In genomic region chr11:100848080-100848479, GRCm38 (mm10) we compare ENCODE assay signal across 10 mouse cellular contexts. TPM values are rescaled to one million over a fixed set of nuclear protein-coding genes. Genes with fewer than 3 reads are reported as not detected.
DNase-seq lines count a peak whose midpoint lies in the region; ATAC-seq lines count a peak whose summit lies in the region.
"Had no signal": no experiment of that assay in that cellular context is flagged by ENCODE, and none has a peak within 500 bp of the region (broad histone marks: within the 10 kb centered on the region; RNA-seq: fewer than 3 reads in every experiment).

No protein-coding gene starts in this region.

- no peak for ATAC-seq in heart, embryonic 12.5 days (ENCODE audit: insufficient number of reproducible peaks, low FRiP score)
- ATAC-seq in lung, embryonic 16.5 days (ENCODE audit: low read depth): no peak
- ATAC-seq in activated CD4-positive, CD25-positive, alpha-beta regulatory T cell, adult 4 months: peak; percentile 55
- ATAC-seq in megakaryocyte, adult 5-6 weeks (ENCODE audit: poor library complexity, severe bottlenecking): peak; percentile 68
- no peak for ATAC-seq in erythroblast, adult 5-6 weeks (replicated peaks; ENCODE audit: low FRiP score, poor library complexity, severe bottlenecking)

- WGBS in heart, embryonic 12.5 days: 53% methylated on average over 4 of the region's 4 CpGs
- 27% methylated on average over 4 of the region's 4 CpGs for WGBS in lung, embryonic 16.5 days

- peaks cover 7% of the 10 kb centered on the region; the same call in 1 of the 2 replicates for H3K27me3 ChIP-seq in heart, embryonic 12.5 days (replicated peaks)
- peaks cover 3% of the 10 kb centered on the region for H3K27me3 ChIP-seq in lung, embryonic 16.5 days (ENCODE audit: control insufficient read depth, insufficient read depth, low read depth, low read length)

- DNase-seq in heart, adult 18-20 months: no peak
- DNase-seq in lung, postnatal 14 days: no peak
- DNase-seq in cerebellum, adult 9-11 months: no peak
- DNase-seq: cerebellum, postnatal 36 days had no signal

- no peaks in the 10 kb centered on the region for H3K9me3 ChIP-seq in heart, embryonic 12.5 days (replicated peaks)
- no peaks in the 10 kb centered on the region for H3K9me3 ChIP-seq in lung, embryonic 16.5 days (ENCODE audit: control insufficient read depth, low read length)

- H3K4me1 ChIP-seq in heart, embryonic 12.5 days (replicated peaks): peaks cover 34% of the 10 kb centered on the region
- peaks cover 24% of the 10 kb centered on the region for H3K4me1 ChIP-seq in lung, embryonic 16.5 days (replicated peaks; ENCODE audit: control insufficient read depth, insufficient read depth, low read length)

- H3K4me2 ChIP-seq in heart, embryonic 12.5 days: peak overlapping the region; percentile 77
- peak overlapping the region; percentile 85 for H3K4me2 ChIP-seq in lung, embryonic 16.5 days (ENCODE audit: low read depth, low read length)

- no peak overlapping the region for H3K27ac ChIP-seq in heart, embryonic 12.5 days (ENCODE audit: poor library complexity, severe bottlenecking)
- no peak overlapping the region for H3K27ac ChIP-seq in lung, embryonic 16.5 days (ENCODE audit: low read length)

- H3K9ac ChIP-seq in heart, embryonic 12.5 days: no peak overlapping the region
- H3K9ac ChIP-seq in lung, embryonic 16.5 days (ENCODE audit: low read length): no peak overlapping the region

- no peaks in the 10 kb centered on the region for H3K36me3 ChIP-seq in heart, embryonic 12.5 days
- H3K36me3 ChIP-seq in lung, embryonic 16.5 days (ENCODE audit: control insufficient read depth, insufficient read depth, low read length): no peaks in the 10 kb centered on the region

- peak overlapping the region; percentile 98; the same call in 1 of the 2 replicates for H3K4me3 ChIP-seq in heart, embryonic 12.5 days
- no peak overlapping the region; the same call in 1 of the 2 replicates for H3K4me3 ChIP-seq in lung, embryonic 16.5 days (ENCODE audit: low read length)
- H3K4me3 ChIP-seq: myocyte had no signal

RNA-seq across cellular contexts. Expression of gene Stat5b, which starts 2.4 kb away (rescaled TPM):
- polyA plus RNA-seq in heart, embryonic 12.5 days (2016; fragmentation: Nextera tagmentation; extraction: Ambion mirVana): 35.0 and 35.3 TPM in 2 replicates
- 10 to 100 TPM; 55.0 to 60.1 TPM for total RNA-seq in heart, adult 18-20 months (2021)
- polyA plus RNA-seq in lung, embryonic 16.5 days (2015; fragmentation: Nextera tagmentation; extraction: Ambion mirVana): 27.2 and 28.4 TPM in 2 replicates
- 10 to 100 TPM; 27.8 to 37.2 TPM for polyA plus RNA-seq in activated CD4-positive, CD25-positive, alpha-beta regulatory T cell, adult 4 months (2017; shearing (Covaris generic))
- total RNA-seq in megakaryocyte, adult 5-6 weeks (2015): 40.9 and 47.6 TPM in 2 replicates
- total RNA-seq in megakaryocyte, adult 5-6 weeks (2017): 50.6 and 53.2 TPM in 2 replicates
- total RNA-seq in erythroblast, adult 5-6 weeks (2015; ENCODE audit: low replicate concordance): 6.9 and 14.8 TPM in 2 replicates
- total RNA-seq in erythroblast, adult 5-6 weeks (2017; ENCODE audit: low replicate concordance): 6.7 and 10.3 TPM in 2 replicates

RNA-seq across cellular contexts. Expression of gene Stat5a, which starts 11.1 kb away (rescaled TPM):
- polyA plus RNA-seq in heart, embryonic 12.5 days (2016; fragmentation: Nextera tagmentation; extraction: Ambion mirVana): 6.6 and 8.3 TPM in 2 replicates
- 10 to 100 TPM; 17.2 to 23.0 TPM for total RNA-seq in heart, adult 18-20 months (2021)
- polyA plus RNA-seq in lung, embryonic 16.5 days (2015; fragmentation: Nextera tagmentation; extraction: Ambion mirVana): 11.0 and 11.3 TPM in 2 replicates
- 10 to 100 TPM; 23.8 to 37.0 TPM for polyA plus RNA-seq in activated CD4-positive, CD25-positive, alpha-beta regulatory T cell, adult 4 months (2017; shearing (Covaris generic))
- 20.0 and 22.5 TPM in 2 replicates for total RNA-seq in megakaryocyte, adult 5-6 weeks (2015)
- 22.5 and 23.7 TPM in 2 replicates for total RNA-seq in megakaryocyte, adult 5-6 weeks (2017)
- total RNA-seq in erythroblast, adult 5-6 weeks (2015; ENCODE audit: low replicate concordance): 4.8 and 7.3 TPM in 2 replicates
- total RNA-seq in erythroblast, adult 5-6 weeks (2017; ENCODE audit: low replicate concordance): 5.7 and 6.5 TPM in 2 replicates

Comparison
In these comparisons a context has a peak if more than half of its experiments do, and no peak if none do; other contexts are left out.
1. ATAC-seq: peak in activated CD4-positive, CD25-positive, alpha-beta regulatory T cell, adult 4 months (single experiment) and megakaryocyte, adult 5-6 weeks (single experiment); none in heart, embryonic 12.5 days (single experiment), lung, embryonic 16.5 days (single experiment) and erythroblast, adult 5-6 weeks (single experiment).